Mouse (Mus musculus): ENCODE results near the gene Col8a2.
A peak's percentile ranks its signal among the peaks of the same experiment; 100 is the strongest.

Gene Col8a2

GRCm38 (mm10) chr4:126286492-126286891, at the start of gene Col8a2:
Gene Col8a2, plus strand, starts transcription at chr4:126286793.
- peaks cover 58% of the 10 kb centered on the region for H3K4me1 ChIP-seq (replicated peaks; ENCODE audit: low read depth, low read length)
- peak within 1 kb of the TSS; percentile 73 for H3K4me3 ChIP-seq (replicated peaks; ENCODE audit: low read length)
- H3K27me3 ChIP-seq (ENCODE audit: insufficient read depth, low read length), result peaks cover 87% of the 10 kb centered on the region
- no peaks in the 10 kb centered on the region for H3K9me3 ChIP-seq (ENCODE audit: low read length)
- no peaks in the 10 kb centered on the region for H3K36me3 ChIP-seq (ENCODE audit: insufficient read depth, low read length)
- no peak for TF ChIP-seq POU5F1 (IDR thresholded peaks at IDR 0.05; ENCODE audit: borderline replicate concordance, low read length)
- no peak for TF ChIP-seq NANOG (IDR thresholded peaks at IDR 0.05; ENCODE audit: borderline replicate concordance, low read length)
- no peak for TF ChIP-seq CTCF (conservative IDR thresholded peaks at IDR 0.05; ENCODE audit: low read length)

- H3K9me3 ChIP-seq (ENCODE audit: low read length), result no peaks in the 10 kb centered on the region
- H3K36me3 ChIP-seq (ENCODE audit: insufficient read depth, low read length), result peaks cover 66% of the 10 kb centered on the region
- peaks cover 83% of the 10 kb centered on the region for H3K4me1 ChIP-seq (replicated peaks; ENCODE audit: low read depth, low read length)
- H3K27me3 ChIP-seq (ENCODE audit: insufficient read depth, low read length), result peaks cover 43% of the 10 kb centered on the region
- no peak overlapping the region; the same call in 1 of the 2 replicates for H3K4me3 ChIP-seq (replicated peaks; ENCODE audit: low read length)
- TF ChIP-seq POU5F1 (IDR thresholded peaks at IDR 0.05; ENCODE audit: borderline replicate concordance, low read length) (no peak), CTCF (conservative IDR thresholded peaks at IDR 0.05; ENCODE audit: low read length) (no peak), NANOG (IDR thresholded peaks at IDR 0.05; ENCODE audit: borderline replicate concordance, low read length) (no peak)
Observed at GRCm38 (mm10) chr4:126237721-126238242, 48.8 kb upstream of the Col8a2 start.

GRCm38 (mm10) chr4:126239862-126240475, 46.6 kb upstream of the Col8a2 start:
- no peak for TF ChIP-seq POU5F1 (IDR thresholded peaks at IDR 0.05; ENCODE audit: borderline replicate concordance, low read length)
- no peak for TF ChIP-seq NANOG (IDR thresholded peaks at IDR 0.05; ENCODE audit: borderline replicate concordance, low read length)
- no peak for TF ChIP-seq CTCF (conservative IDR thresholded peaks at IDR 0.05; ENCODE audit: low read length)
- no peak overlapping the region for H3K4me3 ChIP-seq (replicated peaks; ENCODE audit: low read length)
- H3K36me3 ChIP-seq (ENCODE audit: insufficient read depth, low read length), result peaks cover 52% of the 10 kb centered on the region
- H3K9me3 ChIP-seq (ENCODE audit: low read length), result no peaks in the 10 kb centered on the region
- H3K27me3 ChIP-seq (ENCODE audit: insufficient read depth, low read length), result peaks cover 29% of the 10 kb centered on the region
- peaks cover 70% of the 10 kb centered on the region for H3K4me1 ChIP-seq (replicated peaks; ENCODE audit: low read depth, low read length)

- peaks cover 75% of the 10 kb centered on the region for H3K4me1 ChIP-seq (replicated peaks; ENCODE audit: low read depth, low read length)
- peaks cover 49% of the 10 kb centered on the region for H3K36me3 ChIP-seq (ENCODE audit: insufficient read depth, low read length)
- TF ChIP-seq CTCF (conservative IDR thresholded peaks at IDR 0.05; ENCODE audit: low read length) (no peak), POU5F1 (IDR thresholded peaks at IDR 0.05; ENCODE audit: borderline replicate concordance, low read length) (no peak), NANOG (IDR thresholded peaks at IDR 0.05; ENCODE audit: borderline replicate concordance, low read length) (no peak)
- peak overlapping the region; percentile 37 for H3K4me3 ChIP-seq (replicated peaks; ENCODE audit: low read length)
- H3K9me3 ChIP-seq (ENCODE audit: low read length), result no peaks in the 10 kb centered on the region
- H3K27me3 ChIP-seq (ENCODE audit: insufficient read depth, low read length), result peaks cover 20% of the 10 kb centered on the region
Observed at GRCm38 (mm10) chr4:126241956-126242355, 44.6 kb upstream of the Col8a2 start.

GRCm38 (mm10) chr4:126242510-126242909, 44.1 kb upstream of the Col8a2 start:
- no peak overlapping the region for H3K4me3 ChIP-seq (replicated peaks; ENCODE audit: low read length)
- TF ChIP-seq CTCF (conservative IDR thresholded peaks at IDR 0.05; ENCODE audit: low read length), result no peak
- TF ChIP-seq POU5F1 (IDR thresholded peaks at IDR 0.05; ENCODE audit: borderline replicate concordance, low read length), result no peak
- TF ChIP-seq NANOG (IDR thresholded peaks at IDR 0.05; ENCODE audit: borderline replicate concordance, low read length), result no peak
- H3K9me3 ChIP-seq (ENCODE audit: low read length), result no peaks in the 10 kb centered on the region
- H3K4me1 ChIP-seq (replicated peaks; ENCODE audit: low read depth, low read length), result peaks cover 76% of the 10 kb centered on the region
- H3K36me3 ChIP-seq (ENCODE audit: insufficient read depth, low read length), result peaks cover 49% of the 10 kb centered on the region
- peaks cover 15% of the 10 kb centered on the region for H3K27me3 ChIP-seq (ENCODE audit: insufficient read depth, low read length)

GRCm38 (mm10) chr4:126246202-126246889, 40.2 kb upstream of the Col8a2 start:
- no peaks in the 10 kb centered on the region for H3K27me3 ChIP-seq (ENCODE audit: insufficient read depth, low read length)
- TF ChIP-seq CTCF (conservative IDR thresholded peaks at IDR 0.05; ENCODE audit: low read length) (no peak), POU5F1 (IDR thresholded peaks at IDR 0.05; ENCODE audit: borderline replicate concordance, low read length) (no peak), NANOG (IDR thresholded peaks at IDR 0.05; ENCODE audit: borderline replicate concordance, low read length) (no peak)
- H3K4me1 ChIP-seq (replicated peaks; ENCODE audit: low read depth, low read length), result peaks cover 85% of the 10 kb centered on the region
- no peaks in the 10 kb centered on the region for H3K9me3 ChIP-seq (ENCODE audit: low read length)
- peaks cover 18% of the 10 kb centered on the region for H3K36me3 ChIP-seq (ENCODE audit: insufficient read depth, low read length)
- H3K4me3 ChIP-seq (replicated peaks; ENCODE audit: low read length), result peak overlapping the region; percentile 35

- peaks cover 84% of the 10 kb centered on the region for H3K4me1 ChIP-seq (replicated peaks; ENCODE audit: low read depth, low read length)
- H3K9me3 ChIP-seq (ENCODE audit: low read length), result no peaks in the 10 kb centered on the region
- H3K36me3 ChIP-seq (ENCODE audit: insufficient read depth, low read length), result 0 out of 2 replicates have a peak, but pooled peaks cover 11% of the 10 kb centered on the region
- H3K27me3 ChIP-seq (ENCODE audit: insufficient read depth, low read length), result no peaks in the 10 kb centered on the region
- no peak for TF ChIP-seq CTCF (conservative IDR thresholded peaks at IDR 0.05; ENCODE audit: low read length)
- peak; percentile 80; the same call in 1 of the 2 replicates for TF ChIP-seq POU5F1 (IDR thresholded peaks at IDR 0.05; ENCODE audit: borderline replicate concordance, low read length)
- peak; percentile 72; the same call in 1 of the 2 replicates for TF ChIP-seq NANOG (IDR thresholded peaks at IDR 0.05; ENCODE audit: borderline replicate concordance, low read length)
- H3K4me3 ChIP-seq (replicated peaks; ENCODE audit: low read length), result peak overlapping the region; percentile 35; the same call in 1 of the 2 replicates
Observed at GRCm38 (mm10) chr4:126248261-126248868, 38.2 kb upstream of the Col8a2 start.

- TF ChIP-seq CTCF (conservative IDR thresholded peaks at IDR 0.05; ENCODE audit: low read length) (no peak), POU5F1 (IDR thresholded peaks at IDR 0.05; ENCODE audit: borderline replicate concordance, low read length) (no peak), NANOG (IDR thresholded peaks at IDR 0.05; ENCODE audit: borderline replicate concordance, low read length) (no peak)
- Histone ChIP-seq H3K36me3 (ENCODE audit: insufficient read depth, low read length) (0 out of 2 replicates have a peak, but pooled peaks cover 8% of the 10 kb centered on the region), H3K9me3 (ENCODE audit: low read length) (no peaks in the 10 kb centered on the region), H3K4me1 (replicated peaks; ENCODE audit: low read depth, low read length) (peaks cover 96% of the 10 kb centered on the region), H3K4me3 (replicated peaks; ENCODE audit: low read length) (no peak overlapping the region), H3K27me3 (ENCODE audit: insufficient read depth, low read length) (no peaks in the 10 kb centered on the region)
Observed at GRCm38 (mm10) chr4:126250659-126251058, 35.9 kb upstream of the Col8a2 start.
